Mouse (Mus musculus): ENCODE results near the gene Psen2.
A peak's percentile ranks its signal among the peaks of the same experiment; 100 is the strongest.

The Psen2 gene

GRCm38 (mm10) chr1:180263364-180263997 lies at the start of gene Psen2:
Psen2 (minus strand) TSS chr1:180263438.
- DNase-seq: peak; percentile 94

GRCm38 (mm10) chr1:180312792-180313311 lies 49.6 kb upstream of the Psen2 start:
- DNase-seq: peak; percentile 98

- DNase-seq: no peak
Measured at GRCm38 (mm10) chr1:180312286-180312685, 49.0 kb upstream of the Psen2 start.

GRCm38 (mm10) chr1:180308897-180309296 lies 45.7 kb upstream of the Psen2 start:
- no peak for DNase-seq

GRCm38 (mm10) chr1:180307661-180308060 lies 44.4 kb upstream of the Psen2 start:
- no peak for DNase-seq

- no peak for DNase-seq
Measured at GRCm38 (mm10) chr1:180306889-180307288, 43.7 kb upstream of the Psen2 start.

GRCm38 (mm10) chr1:180303600-180303999 lies 40.4 kb upstream of the Psen2 start:
- no peak for DNase-seq

- DNase-seq: peak; percentile 99
Measured at GRCm38 (mm10) chr1:180302253-180303120, 39.2 kb upstream of the Psen2 start.

- no peak for DNase-seq
Measured at GRCm38 (mm10) chr1:180300997-180301396, 37.8 kb upstream of the Psen2 start.

- DNase-seq: no peak
Measured at GRCm38 (mm10) chr1:180300292-180300691, 37.1 kb upstream of the Psen2 start.

- no peak for DNase-seq
Measured at GRCm38 (mm10) chr1:180299697-180300096, 36.5 kb upstream of the Psen2 start.

- DNase-seq: peak; percentile 97
Measured at GRCm38 (mm10) chr1:180296088-180296487, 32.9 kb upstream of the Psen2 start.

- DNase-seq: peak; percentile 56
Measured at GRCm38 (mm10) chr1:180290358-180290757, 27.1 kb upstream of the Psen2 start.

GRCm38 (mm10) chr1:180289788-180290187 lies 26.6 kb upstream of the Psen2 start:
- no peak for DNase-seq

GRCm38 (mm10) chr1:180288872-180289468 lies 25.7 kb upstream of the Psen2 start:
- DNase-seq: peak; percentile 89

GRCm38 (mm10) chr1:180288227-180288626 lies 25.0 kb upstream of the Psen2 start:
- peak; percentile 59 for DNase-seq

GRCm38 (mm10) chr1:180286081-180286831 lies 23.0 kb upstream of the Psen2 start:
- DNase-seq: peak; percentile 98

- peak; percentile 91 for DNase-seq
Measured at GRCm38 (mm10) chr1:180283813-180284768, 20.9 kb upstream of the Psen2 start.

GRCm38 (mm10) chr1:180282581-180282980 lies 19.3 kb upstream of the Psen2 start:
- no peak for DNase-seq

- DNase-seq: peak; percentile 98
Measured at GRCm38 (mm10) chr1:180279648-180280047, 16.4 kb upstream of the Psen2 start.

GRCm38 (mm10) chr1:180277563-180277962 lies 14.3 kb upstream of the Psen2 start:
- DNase-seq: peak; percentile 98
